Mouse (Mus musculus): ENCODE measurements around the gene Sept6. TPM values are rescaled to one million over a fixed set of nuclear protein-coding genes. Genes with fewer than 3 reads are reported as not detected.

Gene Sept6
- polyA plus RNA-seq, 1 experiment from 2014 or later = 40.0 TPM

- 65% methylated on average over 3 of the region's 3 CpGs for WGBS
- ATAC-seq (ENCODE audit: insufficient number of reproducible peaks, insufficient read depth, low FRiP score, low TSS enrichment, low read depth) = no peak
- Histone ChIP-seq H3K27ac (no peak overlapping the region), H3K4me3 (no peak overlapping the region), H3K27me3 (no peaks in the 10 kb centered on the region), H3K4me2 (no peak overlapping the region), H3K36me3 (no peaks in the 10 kb centered on the region), H3K9ac (no peak overlapping the region), H3K4me1 (peaks cover 30% of the 10 kb centered on the region; the same call in 1 of the 2 replicates), H3K9me3 (no peaks in the 10 kb centered on the region)
Measured at GRCm38 (mm10) chrX:36985041-36985440, 6.6 kb downstream of the Sept6 start.

GRCm38 (mm10) chrX:36983654-36984311 is 7.8 kb downstream of the Sept6 start:
- Histone ChIP-seq H3K4me3 (no peak overlapping the region), H3K27ac (peak overlapping the region; percentile 71), H3K4me1 (peaks cover 30% of the 10 kb centered on the region; the same call in 1 of the 2 replicates), H3K4me2 (peak overlapping the region; percentile 47), H3K9me3 (no peaks in the 10 kb centered on the region), H3K36me3 (no peaks in the 10 kb centered on the region), H3K27me3 (no peaks in the 10 kb centered on the region), H3K9ac (no peak overlapping the region)
- WGBS = 35% methylated on average over 11 of the region's 11 CpGs
- ATAC-seq (ENCODE audit: insufficient number of reproducible peaks, insufficient read depth, low FRiP score, low TSS enrichment, low read depth) = 0 out of 2 replicates have a peak, but pooled peaks have one; percentile 43

GRCm38 (mm10) chrX:36982892-36983653 is 8.5 kb downstream of the Sept6 start:
- WGBS = 60% methylated on average over 8 of the region's 8 CpGs
- no peak for ATAC-seq (ENCODE audit: insufficient number of reproducible peaks, insufficient read depth, low FRiP score, low TSS enrichment, low read depth)
- H3K4me2 ChIP-seq = peak overlapping the region; percentile 47; the same call in 1 of the 2 replicates
- no peak overlapping the region for H3K4me3 ChIP-seq
- H3K27ac ChIP-seq = peak overlapping the region; percentile 55
- H3K9ac ChIP-seq = no peak overlapping the region
- no peaks in the 10 kb centered on the region for H3K9me3 ChIP-seq
- no peaks in the 10 kb centered on the region for H3K27me3 ChIP-seq
- H3K36me3 ChIP-seq = no peaks in the 10 kb centered on the region
- H3K4me1 ChIP-seq = peaks cover 30% of the 10 kb centered on the region; the same call in 1 of the 2 replicates

GRCm38 (mm10) chrX:36980563-36981187 is 10.9 kb downstream of the Sept6 start:
- no peak for ATAC-seq (ENCODE audit: insufficient number of reproducible peaks, insufficient read depth, low FRiP score, low TSS enrichment, low read depth)
- no peak overlapping the region for H3K4me2 ChIP-seq

GRCm38 (mm10) chrX:36977863-36978262 is 13.7 kb downstream of the Sept6 start:
- Histone ChIP-seq H3K4me1 (peaks cover under 1% of the 10 kb centered on the region; the same call in 1 of the 2 replicates), H3K36me3 (no peaks in the 10 kb centered on the region), H3K4me2 (no peak overlapping the region), H3K27ac (no peak overlapping the region), H3K27me3 (no peaks in the 10 kb centered on the region), H3K4me3 (no peak overlapping the region), H3K9me3 (no peaks in the 10 kb centered on the region), H3K9ac (no peak overlapping the region)
- no peak for ATAC-seq (ENCODE audit: insufficient number of reproducible peaks, insufficient read depth, low FRiP score, low TSS enrichment, low read depth)
- WGBS = 85% methylated on average over 2 of the region's 2 CpGs

More at GRCm38 (mm10) chrX:36980563-36981187, 10.9 kb downstream of the Sept6 start:
- WGBS = 83% methylated on average over 10 of the region's 10 CpGs
- Histone ChIP-seq H3K4me3 (no peak overlapping the region), H3K9ac (no peak overlapping the region), H3K4me1 (peaks cover 24% of the 10 kb centered on the region; the same call in 1 of the 2 replicates), H3K36me3 (no peaks in the 10 kb centered on the region), H3K27me3 (no peaks in the 10 kb centered on the region), H3K27ac (no peak overlapping the region), H3K9me3 (no peaks in the 10 kb centered on the region)

GRCm38 (mm10) chrX:36976980-36977379 is 14.6 kb downstream of the Sept6 start:
- no peak overlapping the region for H3K27ac ChIP-seq
- no peaks in the 10 kb centered on the region for H3K9me3 ChIP-seq
- H3K36me3 ChIP-seq = no peaks in the 10 kb centered on the region
- H3K4me1 ChIP-seq = no peaks in the 10 kb centered on the region
- H3K4me2 ChIP-seq = no peak overlapping the region
- no peak for ATAC-seq (ENCODE audit: insufficient number of reproducible peaks, insufficient read depth, low FRiP score, low TSS enrichment, low read depth)
- H3K4me3 ChIP-seq = no peak overlapping the region
- 92% methylated on average over 7 of the region's 7 CpGs for WGBS
- no peak overlapping the region for H3K9ac ChIP-seq
- no peaks in the 10 kb centered on the region for H3K27me3 ChIP-seq

GRCm38 (mm10) chrX:36976272-36976671 is 15.3 kb downstream of the Sept6 start:
- no peak for ATAC-seq (ENCODE audit: insufficient number of reproducible peaks, insufficient read depth, low FRiP score, low TSS enrichment, low read depth)
- Histone ChIP-seq H3K36me3 (no peaks in the 10 kb centered on the region), H3K4me1 (no peaks in the 10 kb centered on the region), H3K4me3 (no peak overlapping the region), H3K9ac (no peak overlapping the region), H3K4me2 (no peak overlapping the region), H3K27ac (no peak overlapping the region), H3K27me3 (no peaks in the 10 kb centered on the region), H3K9me3 (no peaks in the 10 kb centered on the region)
- 81% methylated on average over 4 of the region's 4 CpGs for WGBS

GRCm38 (mm10) chrX:36974905-36975304 is 16.7 kb downstream of the Sept6 start:
- Histone ChIP-seq H3K36me3 (no peaks in the 10 kb centered on the region), H3K27ac (no peak overlapping the region), H3K4me1 (no peaks in the 10 kb centered on the region), H3K4me3 (no peak overlapping the region), H3K9ac (no peak overlapping the region), H3K9me3 (no peaks in the 10 kb centered on the region), H3K4me2 (no peak overlapping the region), H3K27me3 (no peaks in the 10 kb centered on the region)
- WGBS = 68% methylated on average over 5 of the region's 5 CpGs
- ATAC-seq (ENCODE audit: insufficient number of reproducible peaks, insufficient read depth, low FRiP score, low TSS enrichment, low read depth) = no peak

- Histone ChIP-seq H3K27ac (no peak overlapping the region), H3K9ac (no peak overlapping the region), H3K27me3 (no peaks in the 10 kb centered on the region), H3K4me1 (no peaks in the 10 kb centered on the region), H3K9me3 (no peaks in the 10 kb centered on the region), H3K4me2 (no peak overlapping the region), H3K4me3 (no peak overlapping the region), H3K36me3 (no peaks in the 10 kb centered on the region)
- ATAC-seq (ENCODE audit: insufficient number of reproducible peaks, insufficient read depth, low FRiP score, low TSS enrichment, low read depth) = no peak
- 67% methylated on average over 5 of the region's 5 CpGs for WGBS
Measured at GRCm38 (mm10) chrX:36972951-36973471, 18.6 kb downstream of the Sept6 start.

GRCm38 (mm10) chrX:36971156-36971555 is 20.4 kb downstream of the Sept6 start:
- Histone ChIP-seq H3K9ac (no peak overlapping the region), H3K4me3 (no peak overlapping the region), H3K36me3 (0 out of 2 replicates have a peak, but pooled peaks cover 3% of the 10 kb centered on the region), H3K4me1 (no peaks in the 10 kb centered on the region), H3K27me3 (no peaks in the 10 kb centered on the region), H3K9me3 (no peaks in the 10 kb centered on the region), H3K27ac (no peak overlapping the region), H3K4me2 (no peak overlapping the region)
- ATAC-seq (ENCODE audit: insufficient number of reproducible peaks, insufficient read depth, low FRiP score, low TSS enrichment, low read depth) = no peak
- WGBS = 72% methylated on average over 4 of the region's 4 CpGs

GRCm38 (mm10) chrX:36969501-36969900 is 22.1 kb downstream of the Sept6 start:
- 76% methylated on average over 4 of the region's 4 CpGs for WGBS
- Histone ChIP-seq H3K9me3 (no peaks in the 10 kb centered on the region), H3K9ac (no peak overlapping the region), H3K36me3 (0 out of 2 replicates have a peak, but pooled peaks cover 4% of the 10 kb centered on the region), H3K4me1 (no peaks in the 10 kb centered on the region), H3K27ac (no peak overlapping the region), H3K4me2 (no peak overlapping the region), H3K27me3 (no peaks in the 10 kb centered on the region), H3K4me3 (no peak overlapping the region)
- ATAC-seq (ENCODE audit: insufficient number of reproducible peaks, insufficient read depth, low FRiP score, low TSS enrichment, low read depth) = no peak
